Mouse (Mus musculus) lung, postnatal 0 days (tissue): ENCODE measurements around the gene Eftud2.

ENCODE experiments used
- CTCF ChIP-seq: IDR thresholded peaks from 2 replicates; pipeline ENCODE4 v1.5.1; 2016; ENCODE audit warnings: antibody characterized with exemption, mild to moderate bottlenecking
- EP300 ChIP-seq: IDR thresholded peaks from 2 replicates; pipeline ENCODE4 v1.6.1; 2016; ENCODE audit warnings: antibody characterized with exemption, mild to moderate bottlenecking, control low read depth

DNA sequence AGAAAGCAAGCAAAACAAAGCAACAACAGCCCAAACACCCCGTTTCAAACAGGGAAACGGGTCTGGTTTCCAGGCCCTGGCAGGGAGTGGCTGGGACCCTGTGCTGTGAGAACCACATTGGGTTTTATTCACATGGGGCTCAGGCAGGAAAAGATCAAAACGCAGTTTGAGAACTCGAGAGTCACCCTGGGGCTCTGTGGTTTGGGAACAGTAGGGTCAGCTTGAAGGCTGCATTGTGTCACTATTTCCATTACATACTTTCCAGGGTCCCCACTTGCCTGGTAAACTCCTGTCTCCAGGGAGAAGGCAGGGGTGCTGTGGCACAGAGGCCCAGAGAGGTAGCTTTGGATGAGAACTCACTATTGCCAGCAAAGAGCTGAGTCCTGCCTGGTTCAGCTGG, 53.7 kb downstream of the Eftud2 start:
- TF ChIP-seq EP300 (no peak), CTCF (no peak)
